Mouse (Mus musculus) inflammation-experienced regulatory T-cells, adult 6 months (primary cell): ENCODE data around the gene Depdc5. TPM values are rescaled to one million over a fixed set of nuclear protein-coding genes. Genes with fewer than 3 reads are reported as not detected.
A peak's percentile ranks its signal among the peaks of the same experiment; 100 is the strongest.
"Not testable (repeated sequence)": the region's sequence is repeated elsewhere in the genome, so short reads cannot be mapped to it uniquely, and the experiment has no call there.

ENCODE experiments used
- ATAC-seq: one replicate; pipeline ENCODE4 v1.8.0; 2017
- polyA plus RNA-seq, 3 experiments: library from polyadenylated mRNA; unstranded; fragments of 100-300 nt; shearing (Covaris generic); gene quantifications; one replicate each; pipeline ENCODE4 v1.2.1; 2017

The Depdc5 gene
- 10 to 100 TPM; 20.6 to 23.8 (median 20.7) TPM for polyA plus RNA-seq

DNA sequence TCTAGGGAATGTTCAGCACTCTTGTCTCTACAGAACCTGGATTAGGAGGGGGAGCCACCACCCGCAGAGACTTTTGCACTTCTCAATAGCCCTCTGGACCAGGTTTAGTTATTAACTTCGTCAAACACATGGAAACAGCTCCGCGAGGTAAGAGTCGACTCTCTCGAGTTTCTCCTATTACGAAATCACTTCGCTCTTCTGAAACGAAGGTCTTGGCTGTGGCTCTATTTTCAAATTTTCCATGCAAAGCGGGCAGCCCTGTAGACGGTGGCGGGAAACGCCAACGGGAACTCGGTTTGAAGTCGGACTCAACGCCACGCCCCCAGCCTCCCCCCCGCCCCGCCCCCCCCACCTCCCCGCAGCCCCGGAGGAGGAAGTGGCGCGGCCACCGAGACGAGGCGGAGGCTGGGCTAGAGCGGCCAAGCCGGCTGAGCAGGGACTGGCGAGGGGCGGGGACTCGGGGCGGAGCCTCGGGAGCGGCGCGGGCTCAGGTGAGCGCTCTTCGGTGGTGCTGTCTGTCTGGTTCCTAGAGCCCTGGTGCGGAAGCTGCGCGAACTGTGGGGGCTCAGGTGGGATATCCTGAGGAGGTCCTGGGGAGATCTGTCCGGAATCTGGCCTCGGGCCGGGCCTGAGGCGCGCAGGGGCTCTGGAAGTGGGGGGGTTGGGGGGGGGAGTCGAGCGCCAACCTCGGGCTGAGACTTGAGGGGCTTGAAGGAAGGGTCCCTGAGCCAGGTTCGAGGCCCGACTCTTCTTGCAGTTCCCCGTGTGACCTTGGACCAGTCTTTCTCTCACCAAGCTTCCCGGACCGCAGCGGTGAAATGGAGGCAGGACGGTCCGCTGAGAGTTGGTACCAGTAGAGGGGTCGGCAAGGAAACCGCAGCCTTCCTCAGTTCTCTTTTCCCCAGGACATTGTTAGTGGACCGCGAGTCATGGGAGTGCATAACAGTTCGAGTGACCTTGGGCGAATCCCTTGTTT is at the start of gene Depdc5:
Gene Depdc5, plus strand, starts transcription at position 449 of the 976 bp plus-strand sequence.
- ATAC-seq, result peak; percentile 99

DNA sequence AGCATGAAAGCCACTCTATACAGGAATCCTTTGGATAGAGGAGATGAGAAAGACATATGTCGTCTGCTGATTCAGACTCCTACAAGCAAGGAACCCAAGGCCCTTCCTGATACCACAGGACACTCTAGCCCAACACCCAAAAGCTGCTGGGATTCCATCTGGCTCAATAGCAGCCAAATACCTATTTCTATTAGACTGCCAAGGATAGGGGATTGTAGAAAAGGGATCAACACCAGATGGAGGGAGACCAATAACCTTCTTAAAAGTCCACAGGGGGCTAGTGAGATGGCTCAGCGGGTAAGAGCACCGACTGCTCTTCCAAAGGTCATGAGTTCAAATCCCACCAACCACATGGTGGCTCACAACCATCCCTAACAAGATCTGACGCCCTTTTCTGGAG is 48.1 kb upstream of the Depdc5 start:
- no peak for ATAC-seq

DNA sequence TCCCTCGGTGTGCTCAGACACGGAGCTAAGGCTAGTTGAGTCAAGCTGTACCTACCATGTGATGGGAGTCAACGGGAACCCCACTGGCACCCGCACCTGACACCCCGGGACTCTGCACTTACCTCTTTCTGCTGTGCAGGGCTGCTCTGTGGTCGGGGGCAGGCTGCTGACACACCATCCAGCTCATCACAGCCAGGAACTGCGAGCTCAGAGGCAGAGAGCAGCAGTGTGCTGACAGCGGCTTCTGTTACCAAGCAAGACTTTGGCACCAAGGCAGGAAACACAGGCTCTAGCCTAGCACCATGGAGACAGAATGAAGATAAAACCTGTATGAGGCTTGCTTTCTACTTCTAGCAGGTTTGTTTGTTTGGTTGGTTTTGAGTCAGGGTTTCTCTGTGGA is 43.0 kb upstream of the Depdc5 start:
- ATAC-seq, result no peak

DNA sequence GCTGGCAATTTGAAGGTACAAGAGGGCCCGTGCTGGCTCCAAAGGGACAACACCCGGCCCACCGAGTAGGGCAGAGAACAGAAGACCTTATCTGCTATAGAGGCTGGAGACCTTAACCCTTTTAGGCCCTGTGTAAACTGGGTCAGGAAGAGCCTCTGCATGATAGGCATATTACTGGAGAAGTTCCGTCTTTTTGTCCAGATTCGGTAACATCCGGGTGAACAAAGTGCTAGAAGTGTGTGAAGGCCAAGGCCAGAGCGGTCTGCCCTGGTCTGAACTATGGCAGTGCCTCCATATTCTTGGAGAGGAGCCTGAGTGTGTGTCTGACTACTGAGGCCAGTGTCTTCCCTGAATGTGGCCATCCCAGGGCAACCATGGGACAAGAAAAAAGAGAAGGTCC is 36.5 kb upstream of the Depdc5 start, which contains the start of gene Gm20671:
Gene Gm20671, minus strand, starts transcription at position 101 of the 400 bp plus-strand sequence.
- ATAC-seq, result no peak

DNA sequence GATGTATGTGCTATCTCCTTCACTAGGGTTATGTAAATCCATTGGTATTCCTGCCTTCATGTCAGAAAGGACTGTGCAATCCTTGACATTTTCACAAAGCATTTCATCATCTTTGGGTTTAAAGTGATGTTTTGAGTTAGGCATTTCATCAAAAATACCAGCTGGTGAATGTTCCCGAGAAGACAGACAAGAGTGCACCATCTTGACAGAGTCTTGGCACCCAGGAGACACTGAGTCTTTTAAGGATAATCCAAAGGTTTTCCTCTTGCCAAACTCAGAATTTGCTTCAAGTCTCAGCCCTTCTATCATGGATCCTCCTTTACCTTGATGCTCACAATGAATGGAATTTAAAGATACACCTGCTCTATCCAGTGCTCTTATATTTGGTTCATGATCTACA is 34.7 kb upstream of the Depdc5 start:
- not testable (repeated sequence) for ATAC-seq

DNA sequence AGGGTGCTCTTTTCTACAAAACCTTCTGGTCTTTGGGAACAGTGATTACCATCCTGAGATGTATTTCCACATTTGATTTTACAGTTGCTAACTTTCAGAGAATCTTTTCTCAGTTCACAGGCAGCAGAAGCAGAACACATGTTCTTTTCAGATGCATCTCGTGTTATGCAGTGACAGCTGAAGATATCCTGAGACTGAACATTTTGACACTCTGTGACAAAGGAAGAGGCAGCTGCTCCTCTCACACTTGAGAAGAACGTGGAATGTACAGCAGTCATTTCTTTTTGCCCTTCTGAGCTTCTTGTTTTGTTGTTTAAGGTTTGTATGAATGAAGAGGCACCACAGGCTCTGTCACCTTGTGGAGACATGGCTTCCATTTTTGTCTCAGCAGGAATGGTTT is 33.4 kb upstream of the Depdc5 start:
- no peak for ATAC-seq

DNA sequence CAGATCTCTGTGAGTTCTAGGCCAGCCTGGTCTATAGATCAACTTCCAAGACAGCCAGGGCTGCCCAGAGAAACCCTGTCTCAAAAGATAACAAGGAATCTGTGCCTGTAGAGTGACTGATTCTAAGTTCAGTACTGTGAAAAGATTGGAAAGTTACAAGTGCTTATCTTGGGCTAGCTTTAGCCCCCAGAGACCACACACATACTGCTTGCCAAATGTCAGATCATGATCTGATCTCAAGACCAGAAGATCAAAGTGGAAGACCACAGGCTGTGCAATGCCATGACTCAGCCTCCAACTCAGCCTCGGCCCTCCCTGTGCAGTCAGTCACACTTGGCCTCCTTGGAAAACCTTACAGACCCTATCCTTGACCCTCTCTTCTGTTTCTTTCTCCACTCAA is 29.0 kb upstream of the Depdc5 start:
- no peak for ATAC-seq

DNA sequence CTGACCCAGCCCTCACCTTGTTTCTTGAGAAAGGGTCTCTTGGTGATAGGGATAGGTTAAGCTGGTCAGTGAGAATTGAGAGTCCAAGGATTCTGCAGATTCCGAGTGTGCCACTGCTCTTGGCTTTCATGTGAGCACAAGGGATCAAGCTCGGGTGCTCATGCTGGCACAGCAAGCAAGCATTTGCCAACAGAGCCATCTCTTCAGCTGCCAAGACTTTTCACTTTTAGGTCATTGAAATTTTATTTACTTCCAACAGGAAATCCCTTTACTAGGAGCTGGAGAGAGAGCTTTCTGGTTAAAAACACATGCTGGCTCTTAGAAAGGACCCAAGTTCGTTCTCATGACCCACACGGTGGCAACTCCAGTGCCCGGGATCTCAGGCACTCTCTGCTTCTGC is 26.5 kb upstream of the Depdc5 start:
- ATAC-seq, result no peak

DNA sequence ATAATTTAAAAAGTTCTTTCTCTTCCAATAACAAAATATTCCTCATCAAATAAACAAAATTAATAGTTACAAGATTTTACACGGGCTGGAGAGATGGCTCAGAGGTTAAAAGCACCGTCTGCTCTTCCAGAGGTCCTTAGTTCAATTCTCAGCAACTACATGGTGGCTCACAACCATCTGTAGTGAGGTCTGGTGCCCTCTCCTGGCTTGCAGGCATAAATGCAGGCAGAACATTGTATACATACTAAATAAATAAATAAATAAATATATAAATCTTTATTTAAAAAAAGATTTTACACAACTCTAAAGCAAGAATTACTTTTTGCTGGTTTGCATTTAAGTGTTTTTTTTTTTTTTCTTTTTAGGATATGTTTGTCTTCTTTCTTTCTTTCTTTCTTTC is 23.5 kb upstream of the Depdc5 start:
- ATAC-seq, result no peak

DNA sequence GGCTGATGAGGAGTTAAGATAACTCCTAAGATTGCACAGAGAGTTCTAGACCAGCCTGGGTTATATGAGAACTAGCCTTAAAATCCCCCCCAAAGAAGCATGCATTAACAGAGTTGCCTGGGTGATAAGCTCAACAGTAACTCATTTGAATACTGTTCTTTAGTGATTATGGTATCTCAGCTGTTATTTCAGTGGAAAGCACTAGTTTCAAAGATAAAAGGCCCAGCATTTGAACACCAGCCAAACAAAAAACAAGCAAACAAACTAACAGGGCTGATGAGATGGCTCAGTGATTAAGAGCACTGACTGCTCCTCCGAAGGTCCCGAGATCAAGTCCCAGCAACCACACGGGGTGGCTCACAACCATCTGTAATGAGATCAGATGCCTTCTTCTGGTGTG is 14.3 kb upstream of the Depdc5 start:
- no peak for ATAC-seq

DNA sequence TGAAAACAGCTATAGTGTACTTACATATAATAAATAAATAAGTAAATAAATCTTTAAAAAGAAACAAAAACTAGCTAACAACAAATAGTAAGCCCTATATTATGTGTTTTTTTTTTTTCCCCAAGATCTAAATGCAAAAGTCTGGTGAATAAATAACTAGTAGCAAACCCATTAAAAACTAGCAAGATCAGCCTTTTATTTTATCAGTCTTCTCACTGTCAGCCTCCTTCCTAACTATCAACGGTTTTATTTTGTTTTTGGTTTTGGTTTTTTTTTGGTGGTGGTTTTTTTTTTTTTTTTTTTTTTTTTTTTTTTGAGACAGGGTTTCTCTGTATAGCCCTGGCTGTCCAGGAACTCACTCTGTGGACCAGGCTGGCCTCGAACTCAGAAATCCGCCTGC is 13.9 kb upstream of the Depdc5 start:
- ATAC-seq, result not testable (repeated sequence)

DNA sequence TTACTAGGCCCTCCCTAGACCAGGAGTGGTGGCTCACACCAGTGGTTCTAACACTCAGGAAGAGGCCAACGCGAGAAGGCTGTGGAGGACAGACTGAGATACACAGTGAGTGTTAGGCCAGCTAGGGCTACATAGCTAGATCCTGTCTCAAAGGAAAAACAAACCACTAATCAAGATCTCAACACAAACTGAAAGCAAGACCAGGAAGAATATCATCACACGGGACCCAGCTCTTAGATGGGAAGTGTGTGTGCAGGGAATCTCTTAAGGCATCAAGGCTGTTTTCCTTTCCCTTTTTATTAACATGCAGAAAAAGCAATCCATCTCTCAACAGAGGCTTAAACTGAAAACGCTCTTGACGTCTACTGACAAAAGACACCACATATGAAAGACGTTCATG is 11.5 kb upstream of the Depdc5 start:
- no peak for ATAC-seq

DNA sequence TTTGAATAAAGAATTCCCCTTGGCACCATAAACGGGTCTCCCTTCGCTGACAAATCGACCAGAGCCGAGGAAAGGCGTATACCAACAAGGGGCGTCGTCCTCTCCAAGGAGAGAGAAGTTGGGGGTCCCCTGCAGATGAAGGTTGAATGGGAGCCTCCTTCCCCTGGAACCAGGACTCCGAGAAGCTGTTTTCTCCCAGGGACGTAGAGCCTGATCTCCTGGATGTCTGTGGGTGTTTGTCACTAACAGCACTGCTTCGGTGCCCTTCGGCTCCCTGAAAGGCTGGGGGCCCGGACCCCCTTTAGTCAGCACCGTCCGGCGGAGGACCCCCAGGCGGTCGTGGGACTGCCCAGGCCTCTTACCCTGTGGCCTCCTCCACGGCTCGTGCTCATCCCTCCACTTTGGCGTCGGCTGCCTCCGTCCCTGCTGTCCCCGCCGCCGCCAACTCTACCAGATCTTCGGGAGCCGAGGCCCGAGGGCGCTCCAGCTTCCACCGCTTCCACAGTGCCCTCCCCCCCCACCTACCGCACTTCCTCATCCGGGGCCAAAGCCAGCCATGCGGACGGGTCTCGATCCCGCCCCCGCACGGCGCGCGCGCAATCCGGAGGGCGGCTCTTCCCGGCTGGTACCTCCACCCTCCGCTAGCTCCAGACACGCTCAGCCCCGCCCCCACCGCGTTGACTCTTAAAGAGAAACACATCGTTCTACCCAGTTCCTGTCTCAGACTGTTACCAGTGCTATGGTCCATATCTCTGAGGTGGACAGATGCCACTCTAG is 9.6 kb upstream of the Depdc5 start, which contains the start of gene Prr14l:
Gene Prr14l, minus strand, starts transcription at position 526 of the 777 bp plus-strand sequence.
- ATAC-seq, result peak; percentile 93

DNA sequence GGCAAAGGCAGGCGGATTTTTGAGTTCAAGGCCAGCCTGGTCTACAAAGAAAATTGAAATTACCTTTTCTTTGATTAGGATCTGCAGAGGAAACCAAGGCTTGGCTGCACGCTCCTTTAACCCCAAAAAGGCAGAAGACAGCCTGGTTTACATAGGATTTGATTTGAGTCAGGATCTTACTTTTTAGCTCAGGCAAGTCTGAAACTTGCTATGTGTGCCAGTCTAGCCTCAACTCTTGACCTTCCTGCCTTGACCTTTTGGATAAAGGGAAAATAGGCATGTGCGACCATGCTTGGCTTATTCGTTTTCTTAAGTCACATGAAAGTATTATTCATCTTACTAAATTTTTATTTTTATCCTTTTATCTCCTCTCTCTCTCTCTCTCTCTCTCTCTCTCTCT is 8.7 kb upstream of the Depdc5 start:
- ATAC-seq, result no peak

DNA sequence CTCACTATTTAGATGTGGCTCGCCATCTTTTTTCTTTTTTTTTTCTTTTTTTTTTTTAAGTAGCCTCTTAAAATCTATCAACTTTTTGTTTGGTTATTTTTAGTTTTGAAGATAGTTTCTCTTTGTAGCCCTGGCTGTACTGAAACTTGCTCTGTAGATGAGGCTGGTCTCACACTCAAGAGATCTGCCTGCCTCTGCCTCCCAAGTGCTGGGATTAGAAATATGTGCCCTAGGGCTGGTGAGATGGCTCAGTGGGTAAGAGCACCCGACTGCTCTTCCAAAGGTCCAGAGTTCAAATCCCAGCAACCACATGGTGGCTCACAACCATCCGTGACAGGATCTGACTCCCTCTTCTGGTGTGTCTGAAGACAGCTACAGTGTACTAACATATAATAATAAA is 8.2 kb upstream of the Depdc5 start:
- ATAC-seq, result not testable (repeated sequence)

DNA sequence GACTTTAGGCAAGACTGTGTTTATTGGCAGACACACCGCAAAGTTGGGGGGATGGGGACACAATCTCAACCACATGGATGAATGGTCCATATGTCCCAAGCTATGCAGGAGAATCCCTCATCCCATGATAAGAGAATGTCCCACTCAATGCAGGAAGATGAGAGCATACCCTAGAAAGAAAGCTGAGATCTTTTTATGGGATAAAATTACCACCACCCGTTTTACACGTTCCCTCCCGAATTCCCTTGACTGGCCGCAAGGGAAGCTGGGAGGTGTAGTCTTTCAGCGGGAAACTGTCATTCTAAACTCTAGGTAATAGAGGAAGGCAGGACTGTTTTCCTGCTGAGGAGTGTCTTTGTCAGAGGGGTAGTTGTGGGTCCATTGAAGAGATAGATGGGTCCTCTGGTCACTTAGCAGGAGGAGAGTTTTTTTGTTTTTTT is 5.7 kb upstream of the Depdc5 start:
- no peak for ATAC-seq

DNA sequence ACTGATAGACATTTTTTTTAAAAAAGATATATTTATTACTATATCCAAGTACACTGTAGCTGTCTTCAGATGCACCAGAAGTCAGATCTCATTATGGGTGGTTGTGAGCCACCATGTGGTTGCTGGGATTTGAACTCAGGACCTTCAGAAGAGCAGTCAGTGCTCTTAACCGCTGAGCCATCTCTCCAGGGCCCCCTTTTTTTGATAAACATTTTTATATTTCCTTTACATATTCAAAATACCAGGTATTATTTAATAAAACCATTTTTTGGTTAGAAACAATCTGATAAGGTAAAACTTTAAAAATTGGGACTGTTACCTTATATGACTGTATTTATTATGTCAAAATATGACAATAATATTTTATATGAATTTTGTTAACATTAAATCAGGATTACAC is 2.4 kb upstream of the Depdc5 start:
- ATAC-seq, result no peak

DNA sequence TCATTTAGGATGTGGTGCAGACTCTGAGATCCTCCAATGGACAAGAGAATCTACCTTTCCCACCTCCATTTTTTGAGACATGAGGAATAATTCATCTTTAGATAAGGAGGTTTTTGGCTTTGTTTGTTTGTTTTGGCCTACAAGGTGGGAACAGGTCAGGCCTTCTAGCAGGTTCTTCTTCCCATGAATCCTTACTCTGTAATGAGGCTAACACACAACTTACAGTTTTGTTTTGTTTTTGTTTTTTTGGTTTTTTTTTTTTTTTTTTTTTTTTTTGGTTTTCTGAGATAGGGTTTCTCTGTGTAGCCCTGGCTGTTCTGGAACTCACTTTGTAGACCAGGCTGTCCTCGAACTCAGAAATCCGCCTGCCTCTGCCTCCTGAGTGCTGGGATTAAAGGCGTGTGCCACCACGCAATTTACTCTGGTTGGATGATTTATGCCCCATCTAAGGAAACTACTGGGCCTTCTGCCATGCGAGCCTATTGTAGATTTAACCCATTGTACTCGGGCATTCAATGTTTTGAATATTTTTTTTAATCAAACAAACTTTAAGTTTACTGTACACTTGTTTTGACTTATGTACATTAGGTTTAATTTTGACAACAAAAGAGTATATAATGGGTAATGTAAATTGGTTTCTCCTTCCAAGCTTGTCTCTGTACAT is 900 bp upstream of the Depdc5 start:
- ATAC-seq, result no peak

DNA sequence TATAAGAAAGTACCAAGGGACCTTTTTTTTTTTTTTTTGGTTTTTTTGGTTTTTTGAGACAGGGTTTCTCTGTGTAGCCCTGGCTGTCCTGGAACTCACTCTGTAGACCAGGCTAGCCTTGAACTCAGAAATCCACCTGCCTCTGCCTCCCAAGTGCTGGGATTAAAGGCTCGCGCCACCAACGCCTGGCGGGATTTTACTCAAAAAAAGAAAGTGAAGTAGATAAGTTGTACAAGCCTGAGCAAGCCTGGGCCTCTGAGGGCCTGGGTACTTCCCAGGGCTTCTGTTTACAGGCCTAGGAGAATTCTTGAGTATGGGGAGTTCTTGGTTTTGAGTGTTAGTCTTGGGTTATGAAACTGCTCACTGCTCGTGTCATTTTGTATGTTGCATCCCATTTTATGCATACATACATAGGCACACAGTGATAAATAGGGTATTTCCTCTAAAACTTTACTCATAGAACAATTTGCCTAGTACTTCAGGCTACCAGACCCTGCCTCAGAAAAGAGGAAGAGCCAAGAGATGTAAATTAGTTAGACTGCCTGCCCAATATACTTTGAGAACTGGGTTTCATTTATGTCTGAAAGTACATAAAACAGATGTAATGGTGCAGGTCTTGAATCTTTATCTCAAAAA is 6.0 kb downstream of the Depdc5 start:
- no peak for ATAC-seq

DNA sequence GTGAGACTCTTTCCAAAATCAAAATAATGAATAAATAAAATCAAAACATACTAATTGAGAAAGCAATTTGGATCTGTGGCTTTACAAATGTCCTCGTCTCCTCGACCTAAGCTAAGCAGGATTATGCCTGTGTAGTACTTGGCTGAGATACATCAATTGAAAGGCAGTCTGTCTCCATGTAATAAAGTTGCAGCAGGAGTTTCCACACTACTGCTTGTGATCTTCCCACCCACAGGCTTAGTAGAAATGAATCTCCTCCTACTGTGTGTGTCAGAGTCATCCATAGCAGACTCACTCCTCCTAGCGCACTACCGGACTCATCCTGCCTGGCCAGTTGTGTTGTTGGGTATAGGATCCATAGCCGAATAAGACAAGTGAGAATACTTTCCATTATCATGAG is 8.8 kb downstream of the Depdc5 start:
- ATAC-seq, result no peak

DNA sequence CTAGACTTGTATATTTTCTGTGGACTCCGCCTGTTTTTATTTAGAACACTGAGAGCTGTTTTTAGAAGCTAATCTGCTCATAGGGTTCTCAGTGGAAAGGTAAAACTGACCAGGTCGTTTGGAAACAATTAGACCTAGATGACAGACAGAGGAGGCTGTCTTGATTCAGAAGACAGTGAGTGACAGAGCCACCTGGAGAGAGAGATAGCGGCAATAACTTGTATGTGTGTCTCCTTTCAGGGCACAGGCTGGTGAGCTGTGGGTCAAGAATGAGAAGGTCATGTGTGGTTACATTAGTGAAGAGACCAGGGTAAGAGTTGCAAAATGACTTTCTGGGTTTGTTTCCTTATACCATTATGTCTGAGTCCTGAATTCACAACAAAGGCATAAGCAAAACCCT is 23.2 kb downstream of the Depdc5 start:
- ATAC-seq, result no peak

DNA sequence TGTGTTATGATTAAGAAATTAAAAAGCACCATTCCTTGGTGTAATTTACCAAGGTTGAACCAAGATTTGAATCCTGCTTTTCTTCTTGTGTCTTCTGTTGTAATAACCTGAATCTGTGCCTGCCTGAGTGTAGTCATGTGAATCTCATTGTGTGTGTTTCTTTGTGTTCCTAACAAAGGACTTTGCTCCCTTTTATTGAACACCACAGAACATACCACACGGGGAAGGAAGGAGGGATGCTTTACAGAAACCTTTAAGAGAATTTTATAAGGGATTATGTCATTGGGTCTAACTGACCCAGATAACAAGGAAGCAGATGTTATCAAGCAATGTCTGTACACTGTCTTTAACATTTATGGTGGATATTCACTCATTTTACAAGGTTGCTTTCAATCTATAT is 44.0 kb downstream of the Depdc5 start:
- ATAC-seq, result no peak
